Mouse (Mus musculus) forebrain, embryonic 12.5 days (tissue): ENCODE results near the gene Otogl. TPM values are rescaled to one million over a fixed set of nuclear protein-coding genes. Genes with fewer than 3 reads are reported as not detected.

Source experiments
- ATAC-seq: fragments of 200-750 bp; cut with Nextera tagmentation; 2 replicates; pipeline ENCODE4 v1.8.0; 2017; ENCODE audit warnings: moderate TSS enrichment; ENCODE audit not compliant: low FRiP score
- H3K27ac ChIP-seq: fragments of 300-500 bp; sonication (generic); 2 replicates; pipeline ENCODE4 v1.5.1; 2016; ENCODE audit warnings: mild to moderate bottlenecking
- H3K27me3 ChIP-seq: fragments of 300-500 bp; sonication (generic); 2 replicates; pipeline ENCODE4 v1.6.1; 2016; ENCODE audit warnings: mild to moderate bottlenecking
- H3K36me3 ChIP-seq: fragments of 300-500 bp; sonication (generic); replicated peaks from 2 replicates; pipeline ENCODE4 v1.6.1; 2016; ENCODE audit warnings: mild to moderate bottlenecking
- H3K4me1 ChIP-seq: fragments of 300-500 bp; sonication (generic); 2 replicates; pipeline ENCODE4 v1.6.1; 2016
- H3K4me2 ChIP-seq: fragments of 300-500 bp; sonication (generic); 2 replicates; pipeline ENCODE4 v1.6.1; 2016; ENCODE audit warnings: mild to moderate bottlenecking, moderate library complexity
- H3K4me3 ChIP-seq: fragments of 300-500 bp; sonication (generic); replicated peaks from 2 replicates; pipeline ENCODE4 v1.5.1; 2016; ENCODE audit warnings: mild to moderate bottlenecking
- H3K9ac ChIP-seq: fragments of 300-500 bp; sonication (generic); 2 replicates; pipeline ENCODE4 v1.6.1; 2016; ENCODE audit warnings: mild to moderate bottlenecking
- H3K9me3 ChIP-seq: fragments of 300-500 bp; sonication (generic); 2 replicates; pipeline ENCODE4 v1.6.1; 2016
- WGBS: fragments of 180-500 bp; shearing (Covaris S2); methylation state at CpG from one replicate; pipeline ENCODE4 v1.1.7; 2016; 5-methylcytosine and 5-hydroxymethylcytosine counted together
- polyA plus RNA-seq: library from polyadenylated mRNA; unstranded; fragments of >200 nt; fragmentation: Nextera tagmentation; extraction: Ambion mirVana; gene quantifications from 2 replicates; pipeline ENCODE4 v1.2.1, GENCODE M21; 2016

Otogl gene
- polyA plus RNA-seq, 1 experiment from 2014 or later = not detected

DNA sequence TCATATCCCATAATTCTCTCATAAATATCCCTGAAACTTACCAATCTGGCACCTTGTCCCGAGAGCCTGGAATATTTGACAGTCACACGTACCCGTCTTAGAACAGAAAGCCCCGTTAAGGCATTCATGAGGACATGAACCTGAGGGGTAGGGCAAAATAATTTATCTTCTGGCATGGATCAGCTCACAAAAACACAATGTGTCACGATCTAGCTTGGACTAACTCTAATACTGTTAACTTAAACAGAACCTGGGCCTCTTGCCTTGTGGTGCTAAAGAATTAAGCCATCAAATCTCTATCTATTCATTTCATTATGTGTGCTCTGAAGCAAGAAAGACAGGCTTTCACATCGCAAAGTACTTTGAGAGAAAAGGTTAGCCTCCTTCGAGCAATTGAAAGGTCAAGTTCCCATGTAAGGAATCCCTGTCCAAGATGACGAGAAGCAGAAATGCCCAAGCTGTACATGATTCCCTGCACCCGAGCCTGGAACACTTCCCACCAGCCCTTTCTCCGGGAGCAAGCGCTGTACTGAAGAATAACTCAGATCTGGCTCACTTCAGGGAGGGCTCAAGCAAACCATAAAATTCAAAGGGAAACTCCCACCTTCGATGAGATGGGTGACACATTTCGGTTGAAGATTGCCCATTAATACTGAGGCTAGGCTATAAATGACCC lies 10.6 kb downstream of the Otogl start:
- H3K27me3 ChIP-seq = no peaks in the 10 kb centered on the region
- H3K4me2 ChIP-seq = no peak overlapping the region
- H3K36me3 ChIP-seq = no peaks in the 10 kb centered on the region
- no peaks in the 10 kb centered on the region for H3K9me3 ChIP-seq
- H3K27ac ChIP-seq = no peak overlapping the region
- ATAC-seq = no peak
- no peak overlapping the region for H3K4me3 ChIP-seq
- 73% methylated on average over 13 of the region's 13 CpGs for WGBS
- no peaks in the 10 kb centered on the region for H3K4me1 ChIP-seq
- H3K9ac ChIP-seq = no peak overlapping the region

DNA sequence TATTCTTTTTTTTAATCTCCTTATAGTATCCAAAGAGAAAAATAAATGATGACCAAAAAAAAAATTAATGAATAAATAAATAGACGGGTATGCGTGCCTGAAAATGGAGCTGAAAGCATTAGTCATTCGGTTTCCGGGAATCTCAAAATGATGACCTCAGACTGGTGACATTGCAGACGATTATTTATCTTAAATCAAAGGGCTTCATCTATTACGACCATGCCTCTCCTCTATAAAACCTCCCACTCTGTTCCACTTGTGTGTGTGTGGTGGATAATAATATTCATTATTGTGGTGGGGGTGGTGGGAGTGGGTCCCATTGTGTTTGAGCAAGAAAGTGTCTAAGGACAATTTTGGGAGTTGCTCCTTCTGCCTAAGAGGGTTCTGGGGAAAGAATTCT lies 12.0 kb downstream of the Otogl start:
- WGBS = 92% methylated on average over 6 of the region's 6 CpGs
- Histone ChIP-seq H3K9ac (no peak overlapping the region), H3K9me3 (no peaks in the 10 kb centered on the region), H3K4me2 (no peak overlapping the region), H3K27me3 (no peaks in the 10 kb centered on the region), H3K36me3 (no peaks in the 10 kb centered on the region), H3K4me3 (no peak overlapping the region), H3K27ac (no peak overlapping the region), H3K4me1 (no peaks in the 10 kb centered on the region)
- ATAC-seq = no peak

DNA sequence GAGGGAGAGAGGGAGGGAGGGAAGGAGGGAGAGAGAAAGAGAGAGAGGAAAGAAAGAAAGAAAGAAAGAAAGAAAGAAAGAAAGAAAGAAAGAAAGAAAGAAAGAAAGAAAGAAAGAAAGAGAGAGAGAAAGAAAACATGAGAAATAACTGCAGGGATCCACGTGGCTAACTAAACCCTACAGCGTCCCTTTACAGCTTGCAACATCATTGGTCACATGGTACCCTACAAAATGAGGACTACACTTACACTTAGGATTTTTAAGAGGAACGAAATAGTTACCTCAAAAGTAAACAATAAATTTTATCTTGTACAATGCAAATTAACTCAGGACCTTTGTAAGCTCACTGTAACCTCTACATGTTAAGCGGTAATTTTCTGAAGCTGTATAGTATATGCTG lies 15.8 kb downstream of the Otogl start:
- no peak overlapping the region for H3K9ac ChIP-seq
- no peak overlapping the region for H3K4me2 ChIP-seq
- H3K9me3 ChIP-seq = no peaks in the 10 kb centered on the region
- H3K27me3 ChIP-seq = no peaks in the 10 kb centered on the region
- WGBS = 88% methylated on average over 4 of the region's 4 CpGs
- H3K27ac ChIP-seq = no peak overlapping the region
- no peak overlapping the region for H3K4me3 ChIP-seq
- ATAC-seq = no peak
- no peaks in the 10 kb centered on the region for H3K36me3 ChIP-seq
- H3K4me1 ChIP-seq = no peaks in the 10 kb centered on the region

DNA sequence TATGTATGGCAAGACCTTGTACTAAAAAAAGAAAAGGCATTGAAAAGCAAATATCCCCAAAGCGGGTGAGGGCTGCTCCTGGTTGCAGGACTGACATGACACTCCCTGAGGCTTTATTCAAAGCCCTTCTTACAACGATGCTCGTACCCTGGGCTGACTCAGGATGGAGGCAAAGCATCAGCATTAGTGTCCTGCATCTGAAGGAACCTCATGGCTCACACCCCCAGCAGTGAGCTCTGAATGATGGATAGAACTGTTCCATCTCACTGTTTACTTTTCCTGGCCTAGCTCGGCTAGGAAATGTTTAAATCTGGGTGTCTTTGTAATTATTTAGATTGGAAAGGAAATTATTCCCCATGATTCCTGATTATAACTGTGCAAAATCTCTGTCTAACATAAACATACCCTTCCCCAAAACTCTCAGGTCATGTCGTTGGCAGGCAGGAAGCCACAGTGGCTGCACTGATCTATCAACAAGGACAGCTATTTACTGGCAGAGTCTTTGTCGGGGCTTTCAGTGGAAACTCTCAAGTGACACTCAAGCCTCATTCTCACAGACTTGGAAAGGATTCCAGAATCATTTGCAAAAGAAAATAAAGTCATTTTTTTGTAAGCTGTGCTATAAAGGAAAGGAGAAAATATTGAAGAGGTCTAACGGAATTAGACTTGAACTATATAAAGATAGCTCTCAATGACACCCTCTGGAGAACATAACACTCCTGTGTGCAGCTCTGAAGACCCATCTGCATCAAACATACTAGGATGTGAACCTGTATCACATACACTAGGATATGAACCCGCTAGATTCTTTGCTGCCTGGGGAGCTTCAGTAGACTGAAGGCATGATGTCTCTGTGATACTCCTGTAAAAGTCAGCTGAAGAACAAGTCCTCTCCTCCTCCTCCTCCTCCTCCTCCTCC lies 17.0 kb downstream of the Otogl start:
- Histone ChIP-seq H3K36me3 (no peaks in the 10 kb centered on the region), H3K9ac (no peak overlapping the region), H3K27me3 (no peaks in the 10 kb centered on the region), H3K4me2 (no peak overlapping the region), H3K4me1 (no peaks in the 10 kb centered on the region), H3K4me3 (no peak overlapping the region), H3K9me3 (no peaks in the 10 kb centered on the region), H3K27ac (no peak overlapping the region)
- ATAC-seq = no peak
- 66% methylated on average over 8 of the region's 8 CpGs for WGBS

DNA sequence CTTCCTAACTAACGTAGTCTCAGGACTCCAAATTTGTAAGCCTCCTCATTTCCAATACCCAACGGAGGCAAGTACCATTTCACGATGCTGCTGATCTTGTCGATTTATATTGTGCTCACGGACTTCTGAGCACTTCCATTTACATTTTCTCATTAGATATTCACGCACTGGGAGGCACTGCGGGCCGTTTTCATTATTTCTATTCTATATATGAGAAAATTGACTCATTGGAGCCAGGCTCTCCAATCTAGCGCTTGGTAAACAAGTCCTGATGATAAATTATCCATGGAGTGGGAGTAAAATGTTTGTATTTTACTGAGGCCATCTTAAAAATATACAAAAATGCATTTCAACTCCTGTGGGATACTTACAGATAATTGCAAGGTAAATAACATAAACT lies 21.5 kb downstream of the Otogl start:
- H3K4me3 ChIP-seq = no peak overlapping the region
- WGBS = 75% methylated on average over 9 of the region's 9 CpGs
- no peaks in the 10 kb centered on the region for H3K27me3 ChIP-seq
- no peaks in the 10 kb centered on the region for H3K36me3 ChIP-seq
- H3K4me2 ChIP-seq = no peak overlapping the region
- ATAC-seq = no peak
- H3K4me1 ChIP-seq = no peaks in the 10 kb centered on the region
- H3K9me3 ChIP-seq = no peaks in the 10 kb centered on the region
- no peak overlapping the region for H3K27ac ChIP-seq
- H3K9ac ChIP-seq = no peak overlapping the region

DNA sequence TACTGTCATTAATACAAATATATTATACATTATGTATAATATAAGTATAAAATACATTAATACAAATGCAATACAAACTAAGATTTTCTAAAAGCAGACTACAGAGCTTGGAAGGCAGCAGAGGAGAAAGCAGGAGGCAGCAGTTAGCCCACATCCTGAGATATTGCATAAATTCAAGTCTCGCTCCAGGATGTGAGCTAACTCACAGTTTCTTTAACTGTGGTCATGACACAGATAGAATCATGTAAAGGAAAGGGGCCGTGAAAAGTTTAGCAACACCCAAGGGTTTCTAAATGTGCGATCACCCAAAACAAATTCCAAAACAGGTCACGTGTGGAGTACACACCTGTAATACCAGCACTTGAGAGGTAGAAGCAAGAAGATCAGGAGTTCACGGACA lies 39.4 kb downstream of the Otogl start:
- H3K27ac ChIP-seq = no peak overlapping the region
- H3K27me3 ChIP-seq = no peaks in the 10 kb centered on the region
- H3K4me1 ChIP-seq = no peaks in the 10 kb centered on the region
- no peak overlapping the region for H3K4me2 ChIP-seq
- no peaks in the 10 kb centered on the region for H3K36me3 ChIP-seq
- no peak for ATAC-seq
- no peak overlapping the region for H3K4me3 ChIP-seq
- H3K9me3 ChIP-seq = no peaks in the 10 kb centered on the region
- WGBS = 94% methylated on average over 5 of the region's 5 CpGs
- no peak overlapping the region for H3K9ac ChIP-seq

DNA sequence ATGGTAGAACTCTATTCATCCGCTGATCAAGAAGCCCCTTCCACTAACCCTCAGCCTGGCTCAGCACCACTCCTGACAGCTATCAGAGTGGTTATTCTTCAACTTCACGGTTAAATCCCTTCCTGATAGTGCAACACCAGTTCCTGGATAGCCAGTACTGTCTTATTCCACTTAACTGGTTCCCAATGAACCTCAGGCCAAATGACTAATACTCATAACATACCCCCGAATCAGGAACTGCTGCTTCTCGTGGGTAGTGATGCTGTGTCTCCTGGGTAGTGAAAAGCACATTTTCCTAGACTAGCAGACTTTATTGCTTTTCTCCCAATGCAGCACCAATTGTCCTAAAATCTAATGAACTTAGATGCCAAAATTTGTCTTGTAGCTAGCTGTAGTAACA lies 39.8 kb downstream of the Otogl start:
- no peak for ATAC-seq
- Histone ChIP-seq H3K36me3 (no peaks in the 10 kb centered on the region), H3K4me2 (no peak overlapping the region), H3K27me3 (no peaks in the 10 kb centered on the region), H3K27ac (no peak overlapping the region), H3K9me3 (no peaks in the 10 kb centered on the region), H3K9ac (no peak overlapping the region), H3K4me1 (no peaks in the 10 kb centered on the region), H3K4me3 (no peak overlapping the region)
- WGBS = 85% methylated on average over 4 of the region's 4 CpGs

DNA sequence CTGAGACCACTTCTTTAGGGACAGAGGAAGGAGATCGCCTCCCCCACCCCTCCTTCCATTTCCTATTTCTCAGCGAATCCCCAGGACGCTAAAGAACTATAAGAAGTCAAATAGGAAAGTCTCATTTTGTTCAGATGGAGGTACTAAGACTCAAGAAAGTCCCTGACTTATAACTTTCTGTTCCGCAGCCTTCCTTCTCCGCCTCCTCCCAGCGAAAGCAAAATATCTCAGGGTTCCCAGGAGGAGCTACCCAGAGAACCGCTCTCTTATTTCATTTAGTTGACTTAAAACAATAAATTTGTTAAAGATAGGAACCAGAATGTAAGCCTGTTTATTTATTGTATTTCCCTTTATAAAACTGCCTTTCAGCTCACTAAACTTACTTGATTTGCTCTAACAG lies 41.4 kb downstream of the Otogl start:
- Histone ChIP-seq H3K36me3 (no peaks in the 10 kb centered on the region), H3K27ac (no peak overlapping the region), H3K27me3 (no peaks in the 10 kb centered on the region), H3K9me3 (no peaks in the 10 kb centered on the region), H3K4me3 (no peak overlapping the region), H3K9ac (no peak overlapping the region), H3K4me2 (no peak overlapping the region), H3K4me1 (no peaks in the 10 kb centered on the region)
- no peak for ATAC-seq
- WGBS = 87% methylated on average over 7 of the region's 7 CpGs

DNA sequence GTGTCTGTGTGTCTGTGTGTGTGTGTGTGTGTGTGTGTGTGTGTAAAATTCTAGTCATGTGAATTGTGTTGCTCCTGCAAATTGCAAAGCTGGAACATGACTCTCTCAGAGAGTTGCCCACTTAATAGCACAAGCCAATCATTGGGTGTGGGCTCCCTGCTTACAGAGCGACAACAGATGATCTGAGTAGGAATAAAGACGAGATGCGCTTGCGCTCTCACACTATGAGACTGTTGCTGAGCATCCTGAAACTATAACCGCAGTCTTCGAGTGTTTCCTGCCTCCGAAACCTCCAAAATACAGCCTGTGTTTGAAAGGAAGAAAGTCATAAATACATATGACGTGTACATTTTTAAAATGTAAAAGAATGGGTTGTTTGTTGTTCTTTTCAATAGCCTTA lies 43.0 kb downstream of the Otogl start:
- no peak for ATAC-seq
- Histone ChIP-seq H3K9me3 (no peaks in the 10 kb centered on the region), H3K9ac (no peak overlapping the region), H3K27ac (no peak overlapping the region), H3K4me3 (no peak overlapping the region), H3K27me3 (no peaks in the 10 kb centered on the region), H3K4me1 (no peaks in the 10 kb centered on the region), H3K36me3 (no peaks in the 10 kb centered on the region), H3K4me2 (no peak overlapping the region)
- WGBS = 96% methylated on average over 8 of the region's 8 CpGs

DNA sequence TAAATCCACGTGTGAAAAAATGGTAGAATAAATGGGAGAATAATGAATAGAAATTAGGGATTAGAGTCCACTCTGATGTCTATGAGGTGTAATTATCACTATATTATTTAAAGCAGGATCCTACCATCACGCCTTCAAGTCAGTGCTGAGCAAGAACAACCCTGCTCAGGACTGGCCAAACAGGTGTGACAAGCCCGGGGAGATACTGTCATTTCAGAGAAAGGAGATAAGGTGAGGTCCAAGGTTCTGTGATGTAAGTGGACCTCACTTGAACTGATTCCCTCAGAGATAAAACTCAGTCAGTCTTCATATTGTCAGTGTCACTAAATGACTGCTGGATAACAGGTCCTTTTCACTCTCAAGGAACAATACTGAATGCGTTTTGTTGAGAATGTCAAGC lies 44.5 kb downstream of the Otogl start:
- Histone ChIP-seq H3K27me3 (no peaks in the 10 kb centered on the region), H3K4me2 (no peak overlapping the region), H3K4me3 (no peak overlapping the region), H3K27ac (no peak overlapping the region), H3K4me1 (no peaks in the 10 kb centered on the region), H3K36me3 (no peaks in the 10 kb centered on the region), H3K9me3 (no peaks in the 10 kb centered on the region), H3K9ac (no peak overlapping the region)
- 78% methylated on average over 4 of the region's 4 CpGs for WGBS
- no peak for ATAC-seq

DNA sequence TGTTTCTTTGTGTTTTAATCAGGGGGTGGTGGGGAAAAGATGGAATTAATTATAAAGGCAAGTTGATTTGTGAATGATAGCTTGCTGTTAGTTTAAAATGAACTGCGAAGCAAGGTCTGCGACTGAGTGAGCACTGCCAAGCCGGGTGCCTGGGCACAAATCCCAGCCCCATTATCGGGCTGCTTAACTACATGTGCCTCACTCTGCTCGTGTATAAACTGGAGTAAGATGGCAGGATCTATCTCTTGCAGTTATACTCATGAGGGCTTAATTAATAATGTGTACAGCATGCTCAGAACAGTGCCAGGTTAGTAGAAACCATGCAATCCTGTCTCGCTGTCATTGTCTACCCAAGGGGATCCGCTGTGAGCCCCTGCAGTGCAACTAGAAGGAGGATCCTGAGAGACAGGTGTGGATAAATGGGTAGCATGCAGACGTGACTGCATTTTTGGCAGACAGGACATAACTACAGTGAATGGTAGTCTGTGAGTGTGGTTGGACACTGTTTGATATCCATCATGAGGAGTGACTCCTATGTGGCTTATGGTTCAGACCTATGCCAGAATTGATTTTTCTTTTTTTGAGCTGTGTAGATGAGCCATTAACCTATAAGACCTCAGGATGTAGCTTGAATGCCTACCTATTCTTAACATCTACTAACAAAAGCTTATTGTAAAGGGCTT lies 51.6 kb downstream of the Otogl start:
- H3K9ac ChIP-seq = no peak overlapping the region
- no peaks in the 10 kb centered on the region for H3K36me3 ChIP-seq
- no peaks in the 10 kb centered on the region for H3K4me1 ChIP-seq
- no peak overlapping the region for H3K27ac ChIP-seq
- H3K4me3 ChIP-seq = no peak overlapping the region
- no peaks in the 10 kb centered on the region for H3K9me3 ChIP-seq
- 84% methylated on average over 8 of the region's 8 CpGs for WGBS
- no peaks in the 10 kb centered on the region for H3K27me3 ChIP-seq
- no peak overlapping the region for H3K4me2 ChIP-seq
- no peak for ATAC-seq

DNA sequence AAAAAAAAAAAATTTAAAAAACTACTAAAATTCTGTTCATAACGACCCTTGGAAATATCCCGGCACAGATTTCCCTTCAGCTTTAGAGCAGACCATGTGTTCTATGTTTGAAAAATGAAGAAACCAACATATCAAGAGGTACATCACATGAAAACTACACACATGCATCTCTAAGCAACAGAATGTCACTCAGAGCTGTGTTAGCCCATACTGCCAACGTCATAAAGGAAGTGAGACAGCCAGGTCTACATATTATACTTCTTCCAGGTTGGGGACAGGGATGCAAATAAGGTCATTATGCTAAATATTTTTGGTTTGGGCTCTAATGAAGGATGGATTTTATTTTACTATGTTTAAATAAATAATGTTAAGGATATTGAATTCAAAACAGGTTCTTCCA lies 52.7 kb downstream of the Otogl start:
- 88% methylated on average over 3 of the region's 3 CpGs for WGBS

More for the DNA sequence above, 52.7 kb downstream of the Otogl start:
- no peak for ATAC-seq
- H3K27me3 ChIP-seq = no peaks in the 10 kb centered on the region
- H3K4me1 ChIP-seq = no peaks in the 10 kb centered on the region
- H3K4me2 ChIP-seq = no peak overlapping the region
- H3K27ac ChIP-seq = no peak overlapping the region
- no peak overlapping the region for H3K4me3 ChIP-seq
- no peaks in the 10 kb centered on the region for H3K36me3 ChIP-seq
- no peaks in the 10 kb centered on the region for H3K9me3 ChIP-seq
- H3K9ac ChIP-seq = no peak overlapping the region
